Mouse (Mus musculus): Measurements from ENCODE around the gene Gm37240.
A peak's percentile ranks its signal among the peaks of the same experiment; 100 is the strongest.

Gene Gm37240

GRCm38 (mm10) chr3:85284483-85284882 lies 602.8 kb downstream of the Gm37240 start:
- DNase-seq (ENCODE audit: low read depth, low spot score), result no peak

- DNase-seq (ENCODE audit: low read depth, low spot score), result no peak
Observed at GRCm38 (mm10) chr3:85282816-85283215, 604.5 kb downstream of the Gm37240 start.

GRCm38 (mm10) chr3:85275075-85275474 lies 612.2 kb downstream of the Gm37240 start:
- peak; percentile 51 for DNase-seq (ENCODE audit: low read depth, low spot score)

- no peak for DNase-seq (ENCODE audit: low read depth, low spot score)
Observed at GRCm38 (mm10) chr3:85271491-85271890, 615.8 kb downstream of the Gm37240 start.

- DNase-seq (ENCODE audit: low read depth, low spot score), result no peak
Observed at GRCm38 (mm10) chr3:85264963-85265362, 622.4 kb downstream of the Gm37240 start.

- DNase-seq (ENCODE audit: low read depth, low spot score), result no peak
Observed at GRCm38 (mm10) chr3:85264546-85264945, 622.8 kb downstream of the Gm37240 start.

- DNase-seq (ENCODE audit: low read depth, low spot score), result no peak
Observed at GRCm38 (mm10) chr3:85254526-85254925, 632.8 kb downstream of the Gm37240 start.

GRCm38 (mm10) chr3:85251631-85252030 lies 635.7 kb downstream of the Gm37240 start:
- DNase-seq (ENCODE audit: low read depth, low spot score), result no peak

GRCm38 (mm10) chr3:85246131-85246530 lies 641.2 kb downstream of the Gm37240 start:
- DNase-seq (ENCODE audit: low read depth, low spot score), result no peak

- DNase-seq (ENCODE audit: low read depth, low spot score), result no peak
Observed at GRCm38 (mm10) chr3:85236546-85236945, 650.8 kb downstream of the Gm37240 start.

GRCm38 (mm10) chr3:85232846-85233245 lies 654.5 kb downstream of the Gm37240 start:
- DNase-seq (ENCODE audit: low read depth, low spot score), result no peak

- DNase-seq (ENCODE audit: low read depth, low spot score), result no peak
Observed at GRCm38 (mm10) chr3:85222046-85222445, 665.3 kb downstream of the Gm37240 start.

GRCm38 (mm10) chr3:85214926-85215325 lies 672.4 kb downstream of the Gm37240 start:
- DNase-seq (ENCODE audit: low read depth, low spot score), result no peak

- DNase-seq (ENCODE audit: low read depth, low spot score), result no peak
Observed at GRCm38 (mm10) chr3:85212751-85213350, 674.5 kb downstream of the Gm37240 start.

- no peak for DNase-seq (ENCODE audit: low read depth, low spot score)
Observed at GRCm38 (mm10) chr3:85209887-85210844, 677.2 kb downstream of the Gm37240 start.

GRCm38 (mm10) chr3:85206475-85206874 lies 680.8 kb downstream of the Gm37240 start:
- no peak for DNase-seq (ENCODE audit: low read depth, low spot score)

- DNase-seq (ENCODE audit: low read depth, low spot score), result no peak
Observed at GRCm38 (mm10) chr3:85205911-85206310, 681.4 kb downstream of the Gm37240 start.

- DNase-seq (ENCODE audit: low read depth, low spot score), result peak; percentile 60
Observed at GRCm38 (mm10) chr3:85203659-85204058, 683.7 kb downstream of the Gm37240 start.

- no peak for DNase-seq (ENCODE audit: low read depth, low spot score)
Observed at GRCm38 (mm10) chr3:85202726-85203125, 684.6 kb downstream of the Gm37240 start.

GRCm38 (mm10) chr3:85201785-85202184 lies 685.5 kb downstream of the Gm37240 start:
- DNase-seq (ENCODE audit: low read depth, low spot score), result no peak

GRCm38 (mm10) chr3:85198496-85198895 lies 688.8 kb downstream of the Gm37240 start:
- no peak for DNase-seq (ENCODE audit: low read depth, low spot score)

GRCm38 (mm10) chr3:85197148-85197547 lies 690.2 kb downstream of the Gm37240 start:
- DNase-seq (ENCODE audit: low read depth, low spot score), result no peak

- DNase-seq (ENCODE audit: low read depth, low spot score), result no peak
Observed at GRCm38 (mm10) chr3:85196591-85196990, 690.7 kb downstream of the Gm37240 start.

Data from mesoderm, embryonic 11.5 days (tissue).